8 mouse cellular contexts compared by ENCODE assay signal in the genomic region with DNA sequence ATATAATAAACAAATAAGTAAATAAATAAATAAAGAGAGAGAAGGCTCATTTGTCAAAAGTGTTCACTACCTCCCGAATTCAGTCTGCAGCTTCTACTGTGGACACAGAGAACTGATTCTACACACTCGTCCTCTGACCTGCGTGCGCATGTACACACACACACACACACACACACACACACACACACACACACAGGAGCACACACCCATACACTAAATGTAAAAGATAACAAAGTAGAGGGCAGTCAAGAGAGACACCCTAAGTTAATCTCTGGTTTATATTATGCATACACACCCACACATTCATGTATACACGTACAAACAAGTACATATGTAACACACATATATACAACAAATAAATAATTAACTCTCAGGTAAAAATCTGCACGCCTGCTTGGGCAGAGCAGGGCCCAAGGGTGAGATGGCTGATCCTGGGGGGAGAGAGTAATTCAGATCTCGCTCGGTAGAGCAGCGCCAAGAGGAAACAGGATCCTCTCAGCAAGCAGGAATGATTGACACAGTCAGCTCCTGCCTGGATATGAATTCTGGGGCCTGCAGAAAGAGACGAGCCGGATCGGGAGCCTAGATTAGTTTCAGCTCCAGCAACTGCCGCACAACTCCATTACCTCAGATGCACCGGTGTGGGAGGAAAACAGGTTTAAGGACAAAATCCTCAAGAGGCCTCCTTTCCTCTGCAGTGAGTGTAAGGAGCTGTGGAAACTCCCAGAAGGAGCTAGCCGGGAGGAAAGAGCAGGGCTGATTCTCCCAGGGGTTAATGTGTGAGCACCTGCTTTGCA. TPM values are rescaled to one million over a fixed set of nuclear protein-coding genes. Genes with fewer than 3 reads are reported as not detected.
DNase-seq lines count a peak whose midpoint lies in the region; ATAC-seq and TF ChIP-seq lines count a peak whose summit lies in the region.

No protein-coding gene starts in this region.

- intact Hi-C loops in left cerebral cortex, postnatal 10 days (cut with DNase I), result no loop called here

- H3K79me2 ChIP-seq in liver, adult 2 months (ENCODE audit: control insufficient read depth, insufficient read depth, low read length), result no peaks in the 10 kb centered on the region

- WGBS in neural tube, embryonic 11.5 days, result 73% methylated on average over 15 of the region's 15 CpGs
- WGBS in liver, adult 2 months, result 76% methylated on average over 15 of the region's 15 CpGs
- 60% methylated on average over 15 of the region's 15 CpGs for WGBS in stomach, embryonic 16.5 days

- TF ChIP-seq POLR2A in liver, adult 2 months (IDR thresholded peaks at IDR 0.05; ENCODE audit: extremely low read depth, insufficient read depth, low read length), result no peak

- peak overlapping the region; percentile 1; the same call in 1 of the 2 replicates for H3K27ac ChIP-seq in neural tube, embryonic 11.5 days (ENCODE audit: low read depth, low read length)
- H3K27ac ChIP-seq in liver, adult 2 months (replicated peaks; ENCODE audit: insufficient read depth, low read depth, low read length), result peak overlapping the region; percentile 56
- H3K27ac ChIP-seq in stomach, embryonic 16.5 days (ENCODE audit: low read length), result peak overlapping the region; percentile 92

- no peak for TF ChIP-seq CTCF in liver, adult 2 months (IDR thresholded peaks at IDR 0.05; ENCODE audit: low read depth, low read length)

- no peaks in the 10 kb centered on the region for H3K27me3 ChIP-seq in erythroblast, embryonic 14.5 days (ENCODE audit: control insufficient read depth)
- H3K27me3 ChIP-seq in neural tube, embryonic 11.5 days (ENCODE audit: control insufficient read depth, insufficient read depth, low read length), result no peaks in the 10 kb centered on the region
- H3K27me3 ChIP-seq in liver, adult 2 months (ENCODE audit: control insufficient read depth, insufficient read depth, low read length), result no peaks in the 10 kb centered on the region
- no peaks in the 10 kb centered on the region for H3K27me3 ChIP-seq in stomach, embryonic 16.5 days (ENCODE audit: control insufficient read depth, insufficient read depth, low read length)

- no peaks in the 10 kb centered on the region for H3K9me3 ChIP-seq in erythroblast, embryonic 14.5 days (ENCODE audit: control insufficient read depth, low read length)
- H3K9me3 ChIP-seq in neural tube, embryonic 11.5 days (ENCODE audit: control insufficient read depth, low read length), result no peaks in the 10 kb centered on the region
- no peaks in the 10 kb centered on the region for H3K9me3 ChIP-seq in stomach, embryonic 16.5 days (replicated peaks; ENCODE audit: control insufficient read depth, low read length)

- peaks cover 69% of the 10 kb centered on the region for H3K4me1 ChIP-seq in erythroblast, embryonic 14.5 days (ENCODE audit: control insufficient read depth)
- peaks cover 4% of the 10 kb centered on the region; the same call in 1 of the 2 replicates for H3K4me1 ChIP-seq in neural tube, embryonic 11.5 days (ENCODE audit: control insufficient read depth, insufficient read depth, low read length)
- H3K4me1 ChIP-seq in liver, adult 2 months (ENCODE audit: control insufficient read depth, insufficient read depth, low read length), result no peaks in the 10 kb centered on the region
- H3K4me1 ChIP-seq in stomach, embryonic 16.5 days (ENCODE audit: control insufficient read depth, insufficient read depth, low read length), result peaks cover 34% of the 10 kb centered on the region

- ATAC-seq in erythroblast, adult 5-6 weeks (replicated peaks; ENCODE audit: low FRiP score, poor library complexity, severe bottlenecking), result no peak
- no peak for ATAC-seq in neural tube, embryonic 11.5 days (ENCODE audit: insufficient read depth, low FRiP score, low TSS enrichment)
- ATAC-seq in stomach, embryonic 16.5 days (ENCODE audit: insufficient read depth, low FRiP score), result no peak

- DNase-seq in neural tube, embryonic 11.5 days (ENCODE audit: low spot score), result no peak
- no peak for DNase-seq in neural tube, embryonic 10.5 days (ENCODE audit: extremely low spot score, low spot score)
- DNase-seq in liver, adult 2 months (ENCODE audit: extremely low read depth, low read depth, low spot score), result no peak
- DNase-seq in spleen, postnatal 4 days (ENCODE audit: low spot score in 2 of 2), result no peak
- no peak for DNase-seq in left cerebral cortex, postnatal 10 days (ENCODE audit: extremely low spot score in 1 of 2, low spot score in 2 of 2)

- no peak overlapping the region for H3K9ac ChIP-seq in neural tube, embryonic 11.5 days (ENCODE audit: low read length)
- no peak overlapping the region for H3K9ac ChIP-seq in liver, adult 2 months (ENCODE audit: low read depth, low read length)
- H3K9ac ChIP-seq in stomach, embryonic 16.5 days (ENCODE audit: low read length), result peak overlapping the region; percentile 49

- H3K36me3 ChIP-seq in erythroblast, embryonic 14.5 days (ENCODE audit: control insufficient read depth), result peaks cover 12% of the 10 kb centered on the region; the same call in 1 of the 2 replicates
- H3K36me3 ChIP-seq in neural tube, embryonic 11.5 days (ENCODE audit: control insufficient read depth, insufficient read depth, low read length), result no peaks in the 10 kb centered on the region
- H3K36me3 ChIP-seq in liver, adult 2 months (ENCODE audit: control insufficient read depth, insufficient read depth, low read length), result no peaks in the 10 kb centered on the region
- no peaks in the 10 kb centered on the region for H3K36me3 ChIP-seq in stomach, embryonic 16.5 days (ENCODE audit: control insufficient read depth, insufficient read depth, low read length)

- H3K4me3 ChIP-seq in erythroblast, embryonic 14.5 days (replicated peaks), result peak overlapping the region; percentile 64
- no peak overlapping the region for H3K4me3 ChIP-seq in neural tube, embryonic 11.5 days (ENCODE audit: low read depth, low read length)
- no peak overlapping the region for H3K4me3 ChIP-seq in liver, adult 2 months (ENCODE audit: insufficient read depth, low read depth, low read length)
- no peak overlapping the region for H3K4me3 ChIP-seq in stomach, embryonic 16.5 days (replicated peaks; ENCODE audit: low read length)

- no peak overlapping the region for H3K4me2 ChIP-seq in neural tube, embryonic 11.5 days (ENCODE audit: low read depth)
- H3K4me2 ChIP-seq in stomach, embryonic 16.5 days (ENCODE audit: low read depth, low read length), result peak overlapping the region; percentile 24; the same call in 1 of the 2 replicates

RNA-seq across cellular contexts. Expression of gene Vps37b, which starts 17.4 kb away (rescaled TPM):
- 19.6 and 21.1 TPM in 2 replicates for polyA plus RNA-seq in erythroblast, embryonic 14.5 days (2012)
- total RNA-seq in erythroblast, adult 5-6 weeks (2015; ENCODE audit: low replicate concordance), result 14.4 and 27.9 TPM in 2 replicates
- 6.8 and 7.9 TPM in 2 replicates for total RNA-seq in erythroblast, adult 5-6 weeks (2017; ENCODE audit: low replicate concordance)
- 50.3 and 52.3 TPM in 2 replicates for polyA plus RNA-seq in neural tube, embryonic 11.5 days (2014; fragmentation: Nextera tagmentation; extraction: Ambion mirVana)
- 4.4 and 6.2 TPM in 2 replicates for total RNA-seq in liver, adult 2 months (2014; rRNA removed)
- polyA plus RNA-seq in liver, adult 2 months (2012; rRNA removed), result 27.3 and 31.4 TPM in 2 replicates
- polyA plus RNA-seq in stomach, embryonic 16.5 days (2015; fragmentation: Nextera tagmentation; extraction: Ambion mirVana), result 39.6 and 44.4 TPM in 2 replicates
- 10 to 100 TPM; 42.5 to 42.6 TPM for total RNA-seq in left cerebral cortex, postnatal 10 days (2021)

RNA-seq across cellular contexts. Expression of gene Abcb9, which starts 46.2 kb away (rescaled TPM):
- 3.7 and 4.7 TPM in 2 replicates for polyA plus RNA-seq in erythroblast, embryonic 14.5 days (2012)
- 13.8 and 15.5 TPM in 2 replicates for total RNA-seq in erythroblast, adult 5-6 weeks (2015; ENCODE audit: low replicate concordance)
- total RNA-seq in erythroblast, adult 5-6 weeks (2017; ENCODE audit: low replicate concordance), result 19.1 and 23.4 TPM in 2 replicates
- polyA plus RNA-seq in neural tube, embryonic 11.5 days (2014; fragmentation: Nextera tagmentation; extraction: Ambion mirVana), result 1.7 TPM in 2 replicates
- total RNA-seq in liver, adult 2 months (2014; rRNA removed), result 0.74 and 0.87 TPM in 2 replicates
- polyA plus RNA-seq in liver, adult 2 months (2012; rRNA removed), result 2.4 and 2.5 TPM in 2 replicates
- 3.2 and 3.7 TPM in 2 replicates for polyA plus RNA-seq in stomach, embryonic 16.5 days (2015; fragmentation: Nextera tagmentation; extraction: Ambion mirVana)
- 10 to 100 TPM; 43.8 to 45.5 TPM for total RNA-seq in left cerebral cortex, postnatal 10 days (2021)

Comparison
In these comparisons a context has a peak if more than half of its experiments do, and no peak if none do; other contexts are left out.
1. H3K27ac ChIP-seq: peak in every context shown above with its lines; median percentile 92 in stomach, embryonic 16.5 days; 56 in liver, adult 2 months; 1 in neural tube, embryonic 11.5 days.